Mouse (Mus musculus) stomach, embryonic 14.5 days (tissue): ENCODE measurements around the gene Lypd8. TPM values are rescaled to one million over a fixed set of nuclear protein-coding genes. Genes with fewer than 3 reads are reported as not detected.
"Not testable (repeated sequence)": the region's sequence is repeated elsewhere in the genome, so short reads cannot be mapped to it uniquely, and the experiment has no call there.

Experiments used
- ATAC-seq: fragments of 200-750 bp; cut with Nextera tagmentation; 2 replicates; pipeline ENCODE4 v1.8.0; 2017; ENCODE audit warnings: low read depth, moderate TSS enrichment; ENCODE audit not compliant: insufficient number of reproducible peaks, insufficient read depth, low FRiP score
- H3K27ac ChIP-seq: fragments of 300-500 bp; sonication (generic); 2 replicates; pipeline ENCODE4 v1.5.1; 2014; ENCODE audit warnings: mild to moderate bottlenecking, low read length, moderate library complexity, mixed read lengths
- H3K27me3 ChIP-seq: fragments of 300-500 bp; sonication (generic); 2 replicates; pipeline ENCODE4 v1.6.1; 2014; ENCODE audit warnings: low read length, control low read depth, mixed read lengths; ENCODE audit not compliant: control insufficient read depth, insufficient read depth
- H3K36me3 ChIP-seq: fragments of 300-500 bp; sonication (generic); 2 replicates; pipeline ENCODE4 v1.6.1; 2014; ENCODE audit warnings: mild to moderate bottlenecking, control low read depth, low read length, moderate library complexity, mixed read lengths; ENCODE audit not compliant: control insufficient read depth, insufficient read depth
- H3K4me1 ChIP-seq: fragments of 300-500 bp; sonication (generic); 2 replicates; pipeline ENCODE4 v1.6.1; 2014; ENCODE audit warnings: low read length, control low read depth, mixed read lengths; ENCODE audit not compliant: control insufficient read depth, insufficient read depth
- H3K4me2 ChIP-seq: fragments of 300-500 bp; sonication (generic); replicated peaks from 2 replicates; pipeline ENCODE4 v1.6.1; 2014; ENCODE audit warnings: low read depth, low read length, control low read depth
- H3K4me3 ChIP-seq: fragments of 300-500 bp; sonication (generic); 2 replicates; pipeline ENCODE4 v1.5.1; 2014; ENCODE audit warnings: low read depth, low read length, control low read depth
- H3K9ac ChIP-seq: fragments of 300-500 bp; sonication (generic); replicated peaks from 2 replicates; pipeline ENCODE4 v1.6.1; 2014; ENCODE audit warnings: low read depth, mild to moderate bottlenecking, control low read depth, low read length, moderate library complexity, mixed read lengths
- H3K9me3 ChIP-seq: fragments of 300-500 bp; sonication (generic); 2 replicates; pipeline ENCODE4 v1.6.1; 2016; ENCODE audit warnings: low read depth, low read length, control low read depth; ENCODE audit not compliant: control insufficient read depth
- WGBS: fragments of 180-500 bp; shearing (Covaris S2); extraction: QIAGEN DNeasy Blood & Tissue Kit; methylation state at CpG from one replicate; pipeline ENCODE4 v1.1.7; 2014; 5-methylcytosine and 5-hydroxymethylcytosine counted together
- polyA plus RNA-seq: library from polyadenylated mRNA; unstranded; fragments of >200 nt; fragmentation: Nextera tagmentation; extraction: Ambion mirVana; gene quantifications from 2 replicates; pipeline ENCODE4 v1.2.1, GENCODE M21; 2014

Lypd8 gene
- polyA plus RNA-seq, 1 experiment from 2014 or later, result 32.0 TPM

DNA sequence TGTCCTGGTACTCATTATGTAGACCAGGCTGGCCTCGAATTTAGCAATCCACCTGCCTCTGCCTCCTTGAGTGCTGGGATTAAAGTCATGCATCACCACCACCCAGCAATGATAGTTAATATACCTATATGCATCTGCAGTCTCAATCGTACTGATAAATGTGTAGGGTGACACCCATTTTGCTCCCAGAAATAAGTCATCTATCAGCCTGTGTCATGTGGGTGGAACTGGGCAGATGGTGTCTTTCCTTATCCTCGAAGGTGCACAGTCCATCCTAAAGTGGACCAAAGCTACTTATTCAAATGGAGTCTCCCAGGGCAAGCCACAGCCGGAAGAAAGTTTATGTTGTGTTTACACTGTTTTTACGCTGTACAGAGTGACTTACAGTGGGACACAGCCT lies 27.7 kb upstream of the Lypd8 start:
- no peak overlapping the region for H3K9ac ChIP-seq
- no peak overlapping the region for H3K4me3 ChIP-seq
- H3K4me1 ChIP-seq, result no peaks in the 10 kb centered on the region
- no peaks in the 10 kb centered on the region for H3K27me3 ChIP-seq
- peaks cover 11% of the 10 kb centered on the region for H3K36me3 ChIP-seq
- 77% methylated on average over 5 of the region's 5 CpGs for WGBS
- no peak overlapping the region for H3K27ac ChIP-seq
- no peaks in the 10 kb centered on the region for H3K9me3 ChIP-seq
- no peak overlapping the region for H3K4me2 ChIP-seq
- no peak for ATAC-seq

GRCm38 (mm10) chr11:58352681-58353548 lies 25.9 kb upstream of the Lypd8 start:
- H3K27me3 ChIP-seq, result no peaks in the 10 kb centered on the region
- peak; percentile 80 for ATAC-seq
- no peak overlapping the region for H3K27ac ChIP-seq
- no peaks in the 10 kb centered on the region for H3K4me1 ChIP-seq
- H3K36me3 ChIP-seq, result no peaks in the 10 kb centered on the region
- H3K4me2 ChIP-seq, result no peak overlapping the region
- 32% methylated on average over 7 of the region's 7 CpGs for WGBS
- no peaks in the 10 kb centered on the region for H3K9me3 ChIP-seq
- H3K9ac ChIP-seq, result no peak overlapping the region
- no peak overlapping the region for H3K4me3 ChIP-seq

DNA sequence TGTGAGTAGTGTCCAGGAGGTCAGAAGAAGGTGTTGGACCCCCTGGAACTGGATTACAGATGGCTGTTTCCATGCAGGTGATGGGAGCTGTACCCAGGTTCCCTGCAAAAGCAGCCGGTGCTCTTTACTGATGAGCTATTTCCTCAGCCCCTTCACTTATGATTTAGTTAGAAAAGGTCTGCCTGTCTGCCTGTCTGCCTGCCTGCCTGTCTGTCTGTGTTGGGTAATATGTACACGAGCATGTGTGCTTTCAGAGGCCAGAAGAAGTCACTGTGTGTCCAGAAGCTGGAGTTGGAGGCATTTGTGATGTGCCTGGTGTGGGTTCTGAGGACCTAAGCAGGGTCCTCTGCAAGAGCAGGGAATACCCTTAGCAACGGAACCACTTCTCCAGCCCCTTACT lies 25.1 kb upstream of the Lypd8 start:
- Histone ChIP-seq H3K36me3 (no peaks in the 10 kb centered on the region), H3K4me2 (no peak overlapping the region), H3K9ac (no peak overlapping the region), H3K9me3 (no peaks in the 10 kb centered on the region), H3K4me3 (no peak overlapping the region), H3K27ac (no peak overlapping the region), H3K4me1 (no peaks in the 10 kb centered on the region), H3K27me3 (no peaks in the 10 kb centered on the region)
- 60% methylated on average over 3 of the region's 3 CpGs for WGBS
- ATAC-seq, result no peak

DNA sequence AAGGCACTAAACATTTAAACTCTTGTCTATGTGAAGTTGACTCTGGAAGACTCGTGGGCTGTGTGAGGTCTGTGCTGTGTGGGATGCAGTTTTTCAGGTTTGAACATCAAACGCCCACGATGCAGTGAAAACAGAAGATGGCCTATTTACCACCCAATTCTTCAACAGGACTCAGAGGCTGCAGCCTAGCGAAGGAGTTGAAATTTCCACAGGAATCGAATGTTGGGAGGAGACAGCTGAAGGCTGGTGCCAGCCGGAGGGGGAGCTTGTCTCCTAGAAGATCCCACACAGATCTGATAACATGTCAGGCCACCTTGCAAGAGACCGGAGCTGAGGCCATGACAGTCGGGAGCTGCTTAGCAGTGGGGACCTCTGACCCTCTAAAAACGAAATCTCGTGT lies 24.4 kb upstream of the Lypd8 start:
- no peaks in the 10 kb centered on the region for H3K27me3 ChIP-seq
- H3K27ac ChIP-seq, result no peak overlapping the region
- WGBS, result 48% methylated on average over 10 of the region's 10 CpGs
- no peak overlapping the region for H3K4me3 ChIP-seq
- H3K9me3 ChIP-seq, result no peaks in the 10 kb centered on the region
- ATAC-seq, result no peak
- H3K4me1 ChIP-seq, result no peaks in the 10 kb centered on the region
- no peaks in the 10 kb centered on the region for H3K36me3 ChIP-seq
- no peak overlapping the region for H3K4me2 ChIP-seq
- no peak overlapping the region for H3K9ac ChIP-seq

- Histone ChIP-seq H3K4me1 (no peaks in the 10 kb centered on the region), H3K36me3 (no peaks in the 10 kb centered on the region), H3K9me3 (no peaks in the 10 kb centered on the region), H3K4me2 (no peak overlapping the region), H3K27ac (no peak overlapping the region), H3K4me3 (no peak overlapping the region), H3K27me3 (no peaks in the 10 kb centered on the region), H3K9ac (no peak overlapping the region)
- 70% methylated on average over 3 of the region's 3 CpGs for WGBS
- ATAC-seq, result no peak
These were observed 23.9 kb upstream of the Lypd8 start for GRCm38 (mm10) chr11:58354927-58355326.

GRCm38 (mm10) chr11:58357042-58357441 lies 21.8 kb upstream of the Lypd8 start:
- no peak for ATAC-seq
- WGBS, result 88% methylated on average over 3 of the region's 3 CpGs
- Histone ChIP-seq H3K4me2 (no peak overlapping the region), H3K36me3 (no peaks in the 10 kb centered on the region), H3K4me1 (no peaks in the 10 kb centered on the region), H3K4me3 (no peak overlapping the region), H3K9me3 (no peaks in the 10 kb centered on the region), H3K9ac (no peak overlapping the region), H3K27ac (no peak overlapping the region), H3K27me3 (no peaks in the 10 kb centered on the region)

DNA sequence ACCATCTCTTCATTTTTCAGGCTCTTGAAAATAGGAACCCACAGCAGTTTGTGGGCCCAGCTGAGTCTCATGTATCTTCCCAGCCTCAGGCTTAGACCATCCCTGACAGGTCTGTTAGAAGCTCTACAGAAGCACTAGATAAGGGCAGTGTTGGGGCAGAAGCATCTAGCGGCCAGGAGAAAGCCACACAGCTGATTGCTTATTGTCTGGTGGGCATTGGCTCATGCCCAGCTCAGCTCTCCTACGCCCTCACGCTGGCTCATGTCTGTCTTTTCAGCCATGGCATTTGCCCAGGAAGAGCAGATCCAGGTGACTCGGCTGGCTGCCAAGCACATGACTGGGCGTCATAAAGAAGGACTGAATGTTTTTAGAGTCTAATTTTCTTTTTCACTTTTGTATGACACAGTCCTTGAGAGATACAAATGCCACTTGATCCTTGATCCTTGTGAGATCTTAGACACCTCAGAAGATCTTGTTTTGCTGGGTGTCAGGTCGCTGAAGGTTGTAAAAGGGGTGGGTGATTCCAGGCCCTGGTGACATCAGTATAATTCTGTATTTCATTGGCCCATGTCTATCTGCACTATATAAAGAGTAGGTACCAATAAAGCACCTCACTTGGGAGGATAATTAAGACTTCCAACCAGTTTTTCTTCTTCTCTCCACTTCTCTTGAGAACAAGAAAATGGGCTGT lies 20.9 kb upstream of the Lypd8 start:
- 85% methylated on average over 6 of the region's 6 CpGs for WGBS
- no peak for ATAC-seq

GRCm38 (mm10) chr11:58362562-58362961 lies 16.3 kb upstream of the Lypd8 start:
- not testable (repeated sequence) for H3K36me3 ChIP-seq, H3K27me3 ChIP-seq, H3K4me3 ChIP-seq, H3K9ac ChIP-seq, H3K4me2 ChIP-seq, ATAC-seq, H3K27ac ChIP-seq, H3K9me3 ChIP-seq, H3K4me1 ChIP-seq
- WGBS, result no CpG with 5 or more reads among the region's 6 CpGs

More for the DNA sequence above, 20.9 kb upstream of the Lypd8 start:
- Histone ChIP-seq H3K27me3 (no peaks in the 10 kb centered on the region), H3K4me1 (no peaks in the 10 kb centered on the region), H3K27ac (no peak overlapping the region), H3K9ac (no peak overlapping the region), H3K9me3 (no peaks in the 10 kb centered on the region), H3K36me3 (no peaks in the 10 kb centered on the region), H3K4me2 (no peak overlapping the region), H3K4me3 (no peak overlapping the region)
